Mouse (Mus musculus) heart, postnatal 0 days (tissue): Measurements from ENCODE around the gene Cdc42se2.

Experiments
- CTCF ChIP-seq: IDR thresholded peaks from 2 replicates; pipeline ENCODE4 v1.5.1; 2016; ENCODE audit warnings: antibody characterized with exemption, control low read depth, low read depth
- EP300 ChIP-seq: IDR thresholded peaks from 2 replicates; pipeline ENCODE4 v1.6.1; 2016; ENCODE audit warnings: antibody characterized with exemption, low read depth

GRCm38 (mm10) chr11:54776735-54777333 lies 10.6 kb downstream of the Cdc42se2 start:
- TF ChIP-seq CTCF: no peak
- no peak for TF ChIP-seq EP300
